Mouse (Mus musculus): ENCODE results near the gene Ror1.

The Ror1 gene

DNA sequence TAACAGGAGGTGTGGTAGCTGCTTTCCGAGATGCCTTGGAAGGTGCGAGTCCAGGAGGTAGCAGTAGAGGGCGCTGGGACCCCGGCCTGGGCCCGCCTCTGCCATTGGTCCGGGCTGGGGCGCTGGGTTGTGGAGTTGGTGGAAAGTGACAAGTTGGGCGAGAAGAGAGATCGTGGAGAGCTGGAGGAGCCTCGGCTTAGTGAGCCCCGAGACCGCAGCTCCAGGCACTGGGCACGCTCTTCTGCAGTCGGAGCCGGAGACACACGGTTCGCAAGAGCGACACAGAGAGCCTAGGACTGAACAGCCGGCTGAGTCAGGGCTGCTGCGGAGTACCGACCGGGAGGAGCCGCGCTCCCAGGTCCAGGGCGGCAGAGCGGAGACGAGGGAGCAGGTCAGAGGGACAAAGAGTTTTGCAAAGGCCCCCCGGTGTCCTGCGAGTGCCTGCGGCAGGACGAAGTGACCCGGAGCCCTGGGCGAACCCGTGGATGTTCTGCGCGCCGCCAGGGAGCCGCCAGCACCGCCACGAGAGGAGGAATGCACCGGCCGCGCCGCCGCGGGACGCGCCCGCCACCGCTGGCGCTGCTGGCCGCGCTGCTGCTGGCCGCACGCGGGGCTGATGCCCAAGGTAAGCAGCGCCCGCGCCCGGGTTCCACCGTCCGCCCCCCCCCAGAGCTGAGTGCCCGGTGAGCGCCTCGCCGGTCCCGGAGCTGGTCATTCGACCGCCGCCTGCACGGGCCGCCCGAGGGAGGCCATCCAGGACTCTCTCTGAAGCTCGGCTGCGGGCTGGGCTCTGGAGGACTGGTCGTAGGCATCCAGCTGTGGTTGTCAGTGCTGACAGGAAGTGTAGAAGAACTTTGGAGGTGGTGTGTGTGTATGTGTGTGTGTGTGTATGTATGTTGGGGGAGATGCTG is at the start of gene Ror1:
TSS of gene Ror1 (plus strand) at position 107 of the 911 bp plus-strand sequence.
- DNase-seq: peak; percentile 97

DNA sequence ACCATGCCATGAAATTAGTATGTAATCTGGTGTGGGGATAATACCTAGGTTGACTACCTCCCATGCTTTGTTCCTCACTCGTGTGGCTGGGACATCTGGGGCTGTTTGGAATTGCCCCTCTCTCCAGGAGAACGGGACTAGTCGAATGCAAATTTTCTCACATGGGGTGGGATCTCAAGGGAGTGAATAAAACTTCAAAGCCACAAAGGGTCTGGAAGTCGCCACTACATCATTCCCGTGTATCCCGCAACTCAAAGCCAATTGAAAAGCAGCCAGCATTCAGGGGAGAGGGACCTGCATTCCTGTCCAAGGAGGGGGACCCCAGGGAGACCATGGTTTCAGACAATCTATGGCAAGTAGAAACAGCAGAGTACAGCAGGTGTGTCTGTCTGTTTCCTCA is 48.5 kb upstream of the Ror1 start:
- DNase-seq: no peak

DNA sequence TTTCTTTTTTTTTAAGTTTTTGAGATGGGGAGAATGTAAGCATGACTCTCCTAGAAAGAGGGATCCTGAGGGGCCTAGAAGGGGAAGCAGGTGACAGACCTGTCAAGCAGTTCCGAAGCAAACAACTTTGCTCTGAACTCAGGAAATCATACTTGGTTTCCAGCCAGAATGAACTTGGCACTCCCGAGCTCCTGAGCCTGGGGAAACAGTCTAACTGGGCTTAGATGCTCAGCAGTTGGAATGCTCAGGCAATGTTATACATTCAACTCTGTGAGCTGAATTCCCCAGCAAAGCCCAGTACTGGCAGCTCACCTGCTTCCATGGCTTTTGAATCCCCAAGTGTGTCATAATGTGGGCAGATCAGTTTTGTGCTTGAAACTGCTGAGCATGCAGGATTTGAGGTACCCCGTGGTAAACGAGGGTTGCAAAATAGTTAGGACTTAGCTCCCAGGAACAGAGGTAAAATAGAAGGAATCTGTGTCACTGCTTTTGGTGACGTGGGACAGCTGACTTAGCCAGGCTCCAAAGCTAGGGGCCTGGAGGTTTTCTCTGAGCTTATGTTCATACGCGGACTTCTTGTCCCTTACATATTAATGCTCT is 47.1 kb upstream of the Ror1 start:
- no peak for DNase-seq

DNA sequence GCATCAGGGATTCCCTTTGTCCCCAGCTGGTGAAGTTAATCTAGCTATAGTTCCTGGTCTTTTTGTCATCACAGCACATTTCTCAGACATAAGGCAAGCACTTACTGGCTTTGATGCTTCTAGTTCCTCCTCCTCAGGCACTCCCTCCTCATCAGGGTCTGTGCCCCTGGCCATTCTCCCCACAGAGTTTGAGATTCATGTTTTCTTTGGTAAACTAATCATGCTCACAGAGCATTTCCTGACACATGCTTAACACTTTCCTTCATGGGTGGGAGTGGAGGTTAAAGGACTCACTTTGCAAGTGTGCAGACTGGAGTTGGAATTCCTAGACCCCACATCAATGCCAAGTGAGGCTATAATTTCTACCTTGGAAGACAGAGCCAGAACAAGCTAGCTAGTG is 43.8 kb upstream of the Ror1 start:
- DNase-seq: no peak

DNA sequence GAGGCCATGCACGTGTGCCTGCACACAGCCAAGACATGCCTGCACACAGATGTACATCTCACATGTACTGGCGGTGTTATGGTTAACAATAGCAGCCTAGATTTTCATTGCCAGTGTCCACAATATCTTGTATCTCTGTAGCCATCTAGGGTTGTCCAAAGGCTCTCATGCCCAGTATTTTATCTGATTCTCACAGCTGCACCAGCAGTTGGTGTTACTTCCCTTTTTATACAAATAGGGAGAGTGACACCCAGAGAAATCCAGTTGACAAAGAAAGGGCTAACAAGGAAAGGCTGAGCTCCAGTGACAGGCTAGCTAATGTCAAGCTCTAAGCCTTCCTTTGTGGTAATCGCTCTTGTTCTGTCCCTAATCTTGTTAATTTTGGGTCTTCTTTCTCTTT is 43.3 kb upstream of the Ror1 start:
- DNase-seq: no peak

DNA sequence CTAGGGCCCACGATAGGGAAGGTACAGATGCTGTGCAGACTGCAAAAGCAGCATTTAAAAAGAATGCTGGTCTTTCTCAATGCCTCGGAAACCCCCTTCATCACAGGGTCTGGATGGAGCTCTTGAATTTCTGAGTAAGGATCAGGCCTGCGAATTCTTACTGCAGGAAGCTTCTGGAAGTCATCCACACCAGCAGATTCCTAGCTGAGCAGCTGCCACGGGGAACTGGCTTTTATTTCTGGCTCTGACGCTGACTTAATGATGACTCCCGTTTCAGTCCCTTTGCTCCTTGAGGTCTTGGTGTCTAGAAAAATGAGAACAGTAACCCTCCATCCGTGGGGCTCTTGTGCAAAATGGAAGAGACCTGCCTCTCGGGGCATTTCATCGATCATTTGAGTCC is 39.5 kb upstream of the Ror1 start:
- DNase-seq: no peak

DNA sequence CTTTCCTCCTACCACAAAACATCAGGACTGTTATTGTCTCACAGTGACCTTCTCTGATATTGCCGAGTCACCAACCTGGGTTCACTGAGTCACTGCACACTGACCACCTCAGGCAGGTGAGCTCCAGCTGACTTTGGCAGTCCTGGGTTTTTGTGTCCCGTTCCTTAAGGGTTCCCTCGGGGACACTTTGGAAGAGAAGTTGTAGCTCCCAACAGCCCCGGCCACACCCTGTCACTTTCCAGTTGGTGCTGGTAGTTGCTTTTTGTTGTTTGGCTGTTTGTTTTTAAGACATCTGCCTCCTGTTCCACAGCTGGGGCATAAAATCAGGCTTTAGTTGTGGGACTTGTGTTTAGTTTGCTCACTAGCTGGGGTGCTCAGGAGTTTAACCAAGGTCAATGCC is 39.1 kb upstream of the Ror1 start:
- DNase-seq: no peak

DNA sequence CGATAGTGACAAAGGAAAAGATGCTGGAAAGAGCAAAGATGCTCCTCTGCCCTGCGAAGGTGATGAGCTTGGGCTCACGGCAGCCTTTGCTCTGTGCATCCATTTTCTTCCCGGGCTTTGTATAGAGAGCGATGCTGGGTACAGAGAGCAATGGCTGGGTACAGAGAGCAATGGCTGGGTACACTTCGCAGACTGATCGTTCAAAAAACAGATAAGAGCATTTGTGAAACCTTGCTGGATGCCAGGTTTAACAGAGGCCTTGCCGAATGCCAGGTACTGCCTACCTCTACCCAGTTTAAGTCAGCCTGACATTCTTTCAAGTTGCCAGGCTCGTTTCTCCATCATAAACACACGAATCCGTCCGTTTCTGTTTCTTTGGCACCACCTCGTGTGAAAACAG is 38.2 kb upstream of the Ror1 start:
- DNase-seq: no peak

DNA sequence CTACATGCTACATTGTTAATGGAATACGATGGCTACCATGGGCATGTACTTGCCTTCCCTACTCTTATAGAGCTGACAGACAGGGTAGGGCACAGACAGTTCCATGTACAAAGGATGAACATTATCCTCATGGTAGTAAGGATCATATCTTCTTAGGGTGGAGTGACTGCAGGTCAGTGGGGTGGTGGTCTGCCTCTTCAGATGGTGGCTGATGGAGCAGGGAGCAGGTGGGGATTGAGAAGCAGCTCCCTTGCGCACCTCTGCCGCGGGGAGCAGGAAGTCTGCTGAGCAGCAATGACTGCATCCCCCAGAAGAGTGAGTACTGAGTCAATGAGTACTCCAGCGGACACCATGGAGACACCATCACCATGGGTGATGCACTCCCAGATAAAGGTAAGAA is 37.0 kb upstream of the Ror1 start:
- no peak for DNase-seq

DNA sequence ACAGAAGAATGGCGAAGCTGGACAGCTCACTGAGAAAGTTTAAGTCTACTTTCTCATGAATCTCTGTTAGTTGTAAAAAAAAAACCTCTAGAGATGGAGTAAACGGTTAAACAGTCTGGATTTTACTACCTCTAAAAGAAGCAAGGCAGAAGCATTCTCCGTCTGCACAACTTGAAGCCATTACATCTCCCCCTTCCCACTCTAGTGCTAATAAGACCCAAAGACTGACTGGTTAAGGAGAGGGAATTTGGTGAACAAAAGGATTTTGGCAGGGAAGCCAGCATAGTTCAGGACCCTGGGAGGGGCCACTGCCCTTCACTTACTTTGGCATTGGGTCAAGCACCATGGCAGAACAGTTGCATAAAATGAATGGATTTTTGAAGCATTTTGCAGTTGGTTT is 35.8 kb upstream of the Ror1 start:
- DNase-seq: no peak

DNA sequence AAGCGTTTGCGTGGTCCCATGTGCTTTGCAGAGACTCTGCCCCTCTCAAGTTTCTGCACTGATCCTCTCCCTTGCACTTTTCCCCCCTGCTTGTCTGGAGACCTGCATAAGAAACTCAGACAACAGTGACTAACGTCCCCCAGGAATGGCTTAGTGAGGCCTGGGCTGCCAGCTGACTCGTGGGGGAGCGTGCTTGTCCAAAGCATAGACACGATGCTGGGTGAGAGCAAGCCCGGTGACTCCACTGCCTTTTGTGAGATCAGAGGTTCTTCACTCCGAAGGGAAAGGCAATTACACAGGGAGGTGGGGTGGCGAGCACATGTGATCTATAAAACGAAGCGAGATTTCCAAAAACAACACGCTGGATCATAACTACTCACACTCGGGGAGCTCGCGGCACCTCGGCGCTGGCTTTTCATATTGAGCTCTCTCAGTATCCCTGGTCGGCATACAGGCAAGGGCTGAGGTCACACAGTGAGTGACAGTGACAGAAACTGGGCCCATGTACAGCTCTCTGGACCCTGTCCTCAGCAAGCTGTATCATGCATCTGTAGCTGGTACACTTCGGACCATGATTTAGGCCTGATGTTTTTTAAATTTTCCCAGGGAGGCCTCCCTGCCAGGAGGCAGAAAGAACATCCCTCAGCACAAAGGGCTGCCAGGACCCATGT is 34.1 kb upstream of the Ror1 start:
- no peak for DNase-seq

DNA sequence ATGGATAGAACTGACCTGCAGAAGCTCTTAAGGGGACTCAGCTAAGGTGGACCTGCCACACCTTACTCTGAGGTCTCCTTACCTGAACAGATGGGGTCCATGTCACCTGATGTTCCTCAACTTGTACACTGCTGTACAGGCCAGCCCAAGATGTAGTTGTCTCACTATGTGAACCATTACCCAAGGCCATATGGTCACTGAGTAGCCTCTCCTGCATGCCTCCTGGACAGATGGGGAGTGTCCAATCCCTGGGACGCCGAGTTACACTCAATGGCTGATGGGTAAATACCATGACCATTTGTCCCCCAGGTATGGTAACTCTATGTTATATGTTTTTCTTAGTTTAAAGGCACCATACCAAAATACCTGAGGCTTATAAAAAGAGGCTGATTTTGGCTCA is 29.9 kb upstream of the Ror1 start:
- DNase-seq: no peak

DNA sequence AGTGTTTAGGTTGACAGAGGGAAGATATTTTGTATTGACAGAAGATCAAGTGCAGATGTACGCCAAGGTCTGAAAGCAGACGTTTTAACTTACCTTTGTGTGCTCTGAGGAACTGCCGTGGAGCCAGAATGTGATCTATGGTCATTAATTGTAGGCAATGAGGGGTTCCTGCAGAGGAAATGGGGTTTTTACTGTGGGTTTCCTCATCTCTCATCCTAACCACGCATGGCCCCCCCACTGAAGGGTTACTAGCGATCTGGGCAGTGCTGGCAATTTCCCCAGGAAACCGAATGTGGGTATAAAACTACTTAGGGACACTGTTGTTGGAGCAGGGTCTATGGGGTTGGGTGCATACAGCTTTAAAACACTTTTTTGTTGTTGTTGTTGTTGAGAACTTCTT is 25.5 kb upstream of the Ror1 start:
- DNase-seq: no peak

DNA sequence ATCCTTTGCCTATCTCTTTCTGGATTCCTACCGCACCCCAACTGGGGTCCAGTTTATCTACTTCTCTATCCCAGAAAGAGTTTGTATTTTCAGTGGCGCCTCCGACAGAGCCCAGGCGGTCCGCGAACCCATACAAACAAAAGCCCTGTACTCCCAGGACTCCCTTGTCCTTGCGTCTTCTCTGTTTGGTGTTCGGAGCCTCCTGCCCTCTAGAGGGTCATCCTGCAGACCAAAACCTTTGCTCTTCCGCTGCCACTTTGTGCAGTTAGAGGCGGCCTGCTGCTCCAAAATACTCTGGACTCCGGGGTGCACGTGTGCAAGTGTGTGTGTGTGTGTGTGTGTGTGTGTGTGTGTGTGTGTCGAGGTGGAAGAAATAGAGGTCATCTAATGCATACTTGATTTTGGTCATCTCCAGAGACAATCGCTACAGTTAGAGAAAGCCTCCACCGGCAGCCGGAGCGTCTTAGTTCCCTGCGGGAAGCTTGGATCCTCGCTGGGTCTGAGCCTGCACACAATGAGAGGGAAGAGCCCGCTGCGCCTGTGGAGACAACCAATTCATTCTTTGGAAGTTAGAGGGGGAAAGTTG is 1.1 kb downstream of the Ror1 start:
- peak; percentile 48 to 56 for DNase-seq

DNA sequence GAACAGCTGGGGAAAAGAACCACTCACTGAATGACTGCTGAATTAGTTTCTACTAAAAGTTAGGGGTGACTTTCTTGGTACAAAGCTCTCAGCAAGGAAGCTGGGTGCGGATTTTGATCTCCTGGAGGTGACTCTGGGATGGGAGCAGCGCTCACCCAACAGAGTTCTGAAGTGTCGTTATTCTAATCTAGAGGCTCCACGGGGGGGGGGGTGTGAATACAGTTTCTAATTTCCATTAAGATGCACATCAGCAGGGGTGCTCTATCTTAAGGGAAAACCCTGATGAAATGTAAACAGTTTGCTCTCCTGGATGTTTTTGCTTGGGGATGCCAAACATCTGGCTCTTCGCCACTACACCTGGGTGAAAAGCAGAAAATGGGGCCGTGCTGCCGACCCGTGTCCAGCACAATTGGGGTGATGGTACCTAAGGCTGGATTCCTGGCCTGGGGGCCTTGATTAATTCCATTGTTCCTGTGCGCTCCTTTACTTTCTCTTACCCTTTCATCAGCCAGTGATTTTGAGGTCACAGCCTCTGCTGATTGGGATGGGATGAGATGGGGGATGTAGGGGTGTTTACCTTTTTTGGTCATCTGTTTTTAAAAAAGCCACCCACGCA is 1.9 kb downstream of the Ror1 start:
- DNase-seq: no peak

DNA sequence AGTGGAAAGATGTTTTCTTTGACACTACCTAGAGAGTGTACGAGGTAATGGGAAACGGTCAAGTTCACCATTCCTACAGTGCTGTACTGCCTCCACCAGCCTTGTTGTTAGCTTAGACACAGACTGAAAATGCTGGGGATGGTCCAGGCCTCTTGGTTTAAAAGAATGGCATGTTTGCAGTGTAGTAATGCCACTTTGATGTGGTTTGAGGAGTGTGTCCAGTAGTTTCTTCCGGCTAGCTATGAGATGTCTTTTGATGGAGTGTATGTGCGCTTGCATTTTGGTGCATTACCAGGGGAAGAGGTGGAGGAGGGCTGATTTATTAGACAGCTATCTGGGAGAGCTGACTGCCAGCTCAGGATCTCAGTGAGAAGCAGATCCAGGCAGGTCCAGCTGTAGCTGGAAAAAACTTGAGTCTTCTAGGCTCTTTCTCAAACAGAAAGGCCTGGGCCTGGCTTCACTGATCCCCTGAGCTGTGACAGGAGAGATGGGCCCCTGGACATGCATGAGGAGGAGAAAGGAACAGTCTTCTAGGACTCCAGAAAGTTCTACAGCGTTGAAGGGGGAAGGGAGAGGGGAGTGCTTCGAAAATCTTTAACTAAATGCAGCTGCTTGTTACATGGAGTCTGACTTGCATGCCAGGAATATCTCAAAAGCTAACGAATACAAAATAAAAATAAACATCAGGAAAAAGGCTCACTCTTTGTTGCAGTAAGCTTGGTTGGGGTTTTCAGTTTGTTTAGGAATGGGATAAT is 5.7 kb downstream of the Ror1 start:
- no peak for DNase-seq

DNA sequence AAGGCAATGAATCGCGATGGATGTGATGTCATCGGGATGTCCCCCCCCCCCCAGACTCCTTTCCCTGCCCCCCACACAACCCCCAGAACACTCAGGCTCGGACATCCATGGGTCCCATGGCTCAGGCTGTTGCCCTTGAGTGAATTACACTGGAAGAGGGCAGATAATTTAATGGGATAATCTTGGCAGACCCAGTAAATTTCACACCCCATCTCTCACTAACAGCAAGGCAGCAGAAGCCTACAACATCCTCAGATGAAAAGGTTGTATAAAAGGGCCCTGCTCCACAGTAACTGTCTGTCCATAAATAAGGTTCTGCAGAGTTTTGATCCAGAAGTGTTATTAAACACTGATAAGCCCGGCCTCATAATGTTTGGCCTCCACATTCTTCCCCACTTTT is 6.3 kb downstream of the Ror1 start:
- DNase-seq: no peak

DNA sequence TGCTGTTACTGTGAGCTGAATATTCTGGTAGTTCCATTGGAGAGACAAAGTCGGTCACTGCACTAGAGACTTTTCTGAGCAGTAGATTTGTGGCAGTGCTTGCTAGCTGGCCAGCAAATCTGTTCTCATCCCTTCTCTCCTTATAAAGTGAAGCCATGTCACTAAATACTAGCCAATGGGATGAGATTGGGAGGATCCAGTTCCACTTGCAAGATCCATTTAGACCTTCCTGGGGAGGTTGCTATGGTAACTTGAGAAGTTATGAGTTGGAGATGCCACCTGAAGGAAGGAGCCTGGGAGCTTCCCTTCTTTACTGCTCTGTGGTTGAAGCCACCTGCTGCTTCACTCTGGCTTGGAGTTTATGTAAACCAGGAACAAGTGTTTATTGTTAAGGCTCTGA is 8.7 kb downstream of the Ror1 start:
- no peak for DNase-seq

DNA sequence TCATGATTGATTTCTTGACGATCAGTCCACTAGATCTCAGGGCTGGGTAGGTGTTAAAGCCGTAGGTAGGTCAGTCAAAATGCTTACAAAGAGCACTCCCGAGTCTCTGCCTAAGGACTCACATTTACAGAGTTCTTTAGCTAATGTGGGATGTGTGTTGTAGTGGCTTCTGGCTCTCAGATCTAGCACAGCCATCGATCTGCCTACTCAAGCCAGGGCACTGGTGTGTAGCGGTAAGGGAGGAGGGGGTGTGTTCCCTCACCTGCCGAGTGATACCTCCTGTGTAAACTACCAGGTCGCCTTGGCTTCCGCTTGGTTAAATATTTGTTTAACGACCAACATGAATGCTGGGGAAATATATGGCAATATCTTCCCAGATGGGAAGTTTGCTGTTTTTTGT is 12.0 kb downstream of the Ror1 start:
- DNase-seq: no peak

DNA sequence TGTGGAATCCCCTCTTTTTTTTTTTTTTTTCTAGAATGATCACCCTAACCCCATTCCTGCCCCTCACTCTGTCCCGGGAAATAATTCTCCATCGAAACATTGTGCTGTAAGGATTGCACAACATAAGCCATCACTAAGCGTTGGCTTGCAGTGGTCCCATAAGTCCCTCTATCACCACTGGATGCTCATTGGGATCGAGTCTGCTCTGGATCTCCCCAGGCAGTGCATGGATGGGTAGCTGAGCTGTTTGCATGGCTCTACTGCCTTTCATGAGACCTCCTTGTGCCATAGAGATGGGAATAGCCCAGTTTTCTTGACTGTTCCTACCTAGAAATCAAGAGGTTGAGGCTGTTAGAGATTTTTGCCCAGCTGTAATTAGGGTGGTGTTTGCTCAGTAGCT is 13.0 kb downstream of the Ror1 start:
- DNase-seq: no peak

DNA sequence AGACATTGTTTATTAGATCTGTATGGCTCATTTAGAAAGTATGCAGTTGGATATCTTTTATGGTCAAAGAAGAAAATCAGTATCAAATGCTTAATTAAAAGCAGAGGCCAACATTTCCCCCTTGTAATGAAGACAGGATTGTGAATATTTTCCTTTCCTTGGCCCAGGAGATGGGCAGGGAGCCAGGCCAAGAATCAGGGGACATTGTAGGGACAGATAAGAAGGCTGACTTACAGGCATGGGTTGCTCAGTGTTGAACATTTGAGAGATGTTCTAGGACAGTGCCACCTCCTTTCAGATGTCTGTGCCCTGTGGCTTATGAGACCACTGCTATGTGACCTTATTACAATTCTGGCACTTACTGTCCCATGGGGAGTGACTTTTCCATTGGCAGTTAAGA is 18.6 kb downstream of the Ror1 start:
- peak in 1 of 2 experiments; percentile 38 for DNase-seq

DNA sequence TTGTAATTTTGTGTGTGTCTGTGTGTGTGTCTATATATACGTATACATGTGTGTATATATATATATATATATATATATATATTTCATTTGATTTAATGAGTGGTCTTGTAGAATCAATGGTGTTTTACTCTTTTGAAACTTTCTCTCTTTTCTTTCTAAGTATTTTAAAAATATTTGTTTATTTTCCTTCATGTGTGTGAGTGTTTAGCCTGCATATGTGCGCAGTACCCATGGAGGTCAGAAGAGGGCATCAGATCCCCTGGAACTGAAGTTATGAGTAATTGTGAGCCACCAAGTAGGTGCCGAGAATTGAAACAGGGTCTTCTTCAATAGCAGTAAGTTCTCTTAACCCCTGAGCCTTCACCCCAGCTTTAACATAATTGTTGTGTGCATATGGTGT is 20.8 kb downstream of the Ror1 start:
- no peak for DNase-seq

All from cerebellum, postnatal 25 days (tissue).